Mouse (Mus musculus) thymus, adult 2 months (tissue): ENCODE data around the gene Nes.

Source experiments
- CTCF ChIP-seq: fragments of 200-500 bp; IDR thresholded peaks from 2 replicates; pipeline ENCODE4 v1.5.1; 2012; ENCODE audit warnings: mild to moderate bottlenecking, control low read depth, low read length, moderate library complexity, borderline replicate concordance; ENCODE audit not compliant: control insufficient read depth, poor library complexity, insufficient read depth; ENCODE audit errors: extremely low read depth
- POLR2A ChIP-seq: fragments of 200-500 bp; IDR thresholded peaks from 2 replicates; pipeline ENCODE4 v1.6.1; 2012; ENCODE audit warnings: mild to moderate bottlenecking, low read length, control low read depth, moderate library complexity; ENCODE audit not compliant: control insufficient read depth, poor library complexity, insufficient read depth; ENCODE audit errors: extremely low read depth

DNA sequence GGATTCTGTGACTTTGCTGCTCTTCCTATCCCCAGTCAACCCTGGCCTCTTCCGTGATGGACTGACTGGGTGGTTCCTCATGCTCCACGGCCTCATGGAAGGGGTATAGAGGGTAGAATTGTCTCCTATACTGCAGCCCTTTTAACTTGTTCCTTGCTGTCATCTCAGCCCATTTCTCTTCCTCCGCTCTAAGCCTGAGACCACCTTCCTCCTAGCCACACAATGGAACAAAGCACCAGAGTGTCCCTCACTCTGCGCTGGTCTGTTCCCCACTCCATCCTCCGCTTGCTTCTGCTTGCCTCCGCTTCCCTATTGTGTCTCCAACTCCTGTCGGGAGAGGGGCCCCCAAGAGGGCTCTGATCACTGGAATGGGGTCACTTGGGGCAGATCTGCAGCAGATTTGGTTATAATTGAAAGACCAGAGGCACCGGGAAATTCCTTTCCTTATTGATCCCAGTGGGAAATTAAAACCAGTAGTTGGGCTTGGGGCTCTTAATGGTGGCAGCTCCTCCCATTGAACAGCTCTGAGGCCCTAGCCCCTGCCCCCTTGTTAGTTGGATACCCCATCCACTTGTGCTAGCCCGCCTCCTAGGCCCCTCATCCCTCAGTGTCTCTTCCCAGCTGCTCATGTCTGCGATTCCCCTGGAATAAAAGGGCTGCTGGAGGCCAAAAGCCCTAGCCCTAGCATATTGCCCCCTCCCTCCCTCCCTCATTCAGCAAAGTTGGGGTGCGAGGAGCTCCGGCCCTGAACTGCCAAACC lies 24.9 kb upstream of the Nes start:
- TF ChIP-seq CTCF (no peak), POLR2A (no peak)
